Mouse (Mus musculus) forebrain, embryonic 14.5 days (tissue): ENCODE results near the gene Srek1ip1. TPM values are rescaled to one million over a fixed set of nuclear protein-coding genes. Genes with fewer than 3 reads are reported as not detected.
A peak's percentile ranks its signal among the peaks of the same experiment; 100 is the strongest.

Source experiments
- ATAC-seq: fragments of 200-750 bp; cut with Nextera tagmentation; 2 replicates; pipeline ENCODE4 v1.8.0; 2017; ENCODE audit warnings: mild to moderate bottlenecking, moderate library complexity
- DNase-seq: peaks from one replicate; pipeline ENCODE4 v3.0.0-alpha.2; 2015; ENCODE audit warnings: low spot score
- H3K27ac ChIP-seq: fragments of 300-500 bp; sonication (generic); 2 replicates; pipeline ENCODE4 v1.5.1; 2014; ENCODE audit warnings: low read depth, mild to moderate bottlenecking, control low read depth, low read length, moderate library complexity
- H3K27me3 ChIP-seq: fragments of 300-500 bp; sonication (generic); replicated peaks from 2 replicates; pipeline ENCODE4 v1.6.1; 2014; ENCODE audit warnings: low read length, control low read depth, mixed read lengths; ENCODE audit not compliant: control insufficient read depth, insufficient read depth
- H3K36me3 ChIP-seq: fragments of 300-500 bp; sonication (generic); 2 replicates; pipeline ENCODE4 v1.6.1; 2014; ENCODE audit warnings: low read length, control low read depth; ENCODE audit not compliant: control insufficient read depth, insufficient read depth
- H3K4me1 ChIP-seq: fragments of 300-500 bp; sonication (generic); 2 replicates; pipeline ENCODE4 v1.6.1; 2014; ENCODE audit warnings: antibody characterized with exemption, low read length, control low read depth; ENCODE audit not compliant: control insufficient read depth, insufficient read depth
- H3K4me2 ChIP-seq: fragments of 300-500 bp; sonication (generic); 2 replicates; pipeline ENCODE4 v1.6.1; 2014; ENCODE audit warnings: mild to moderate bottlenecking, control low read depth, low read length
- H3K4me3 ChIP-seq: fragments of 300-500 bp; sonication (generic); 2 replicates; pipeline ENCODE4 v1.5.1; 2014; ENCODE audit warnings: low read depth, low read length, control low read depth
- H3K9ac ChIP-seq: fragments of 300-500 bp; sonication (generic); 2 replicates; pipeline ENCODE4 v1.6.1; 2014; ENCODE audit warnings: mild to moderate bottlenecking, low read length, control low read depth, moderate library complexity
- H3K9me3 ChIP-seq: fragments of 300-500 bp; sonication (generic); replicated peaks from 2 replicates; pipeline ENCODE4 v1.6.1; 2016; ENCODE audit warnings: low read length, control low read depth, mixed read lengths; ENCODE audit not compliant: control insufficient read depth
- WGBS: fragments of 180-500 bp; shearing (Covaris S2); extraction: QIAGEN DNeasy Blood & Tissue Kit; methylation state at CpG from one replicate; pipeline ENCODE4 v1.1.7; 2014; 5-methylcytosine and 5-hydroxymethylcytosine counted together
- polyA plus RNA-seq: library from polyadenylated mRNA; unstranded; fragments of >200 nt; fragmentation: Nextera tagmentation; extraction: Ambion mirVana; gene quantifications from 2 replicates; pipeline ENCODE4 v1.2.1, GENCODE M21; 2014

Gene Srek1ip1
- polyA plus RNA-seq, 1 experiment from 2014 or later = 20.4 TPM

DNA sequence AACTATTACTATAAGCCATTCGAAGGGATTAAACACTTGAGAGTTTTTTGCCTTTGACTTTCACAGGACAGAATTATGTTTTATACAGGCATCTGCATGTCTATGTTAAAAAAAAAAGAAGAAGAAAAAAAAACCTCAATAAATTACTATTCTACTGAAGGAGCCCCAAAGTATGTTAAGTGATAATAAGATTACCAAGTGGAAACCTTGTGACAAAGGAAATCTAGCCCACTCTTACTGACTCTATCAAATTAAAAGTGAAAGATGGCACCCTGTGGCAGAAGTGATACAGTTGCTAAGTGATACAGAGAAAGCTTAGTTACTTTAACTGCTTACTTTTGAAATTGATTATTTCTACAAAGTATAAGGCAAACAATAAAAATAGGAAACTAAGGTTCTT is 29.6 kb downstream of the Srek1ip1 start:
- Histone ChIP-seq H3K27me3 (no peaks in the 10 kb centered on the region), H3K36me3 (0 out of 2 replicates have a peak, but pooled peaks cover 3% of the 10 kb centered on the region), H3K27ac (no peak overlapping the region), H3K9ac (no peak overlapping the region), H3K4me2 (no peak overlapping the region), H3K4me3 (no peak overlapping the region), H3K9me3 (no peaks in the 10 kb centered on the region), H3K4me1 (peaks cover 11% of the 10 kb centered on the region)
- DNase-seq (no peak), ATAC-seq (no peak)
- WGBS = 94% methylated on average over 1 of the region's 1 CpGs

DNA sequence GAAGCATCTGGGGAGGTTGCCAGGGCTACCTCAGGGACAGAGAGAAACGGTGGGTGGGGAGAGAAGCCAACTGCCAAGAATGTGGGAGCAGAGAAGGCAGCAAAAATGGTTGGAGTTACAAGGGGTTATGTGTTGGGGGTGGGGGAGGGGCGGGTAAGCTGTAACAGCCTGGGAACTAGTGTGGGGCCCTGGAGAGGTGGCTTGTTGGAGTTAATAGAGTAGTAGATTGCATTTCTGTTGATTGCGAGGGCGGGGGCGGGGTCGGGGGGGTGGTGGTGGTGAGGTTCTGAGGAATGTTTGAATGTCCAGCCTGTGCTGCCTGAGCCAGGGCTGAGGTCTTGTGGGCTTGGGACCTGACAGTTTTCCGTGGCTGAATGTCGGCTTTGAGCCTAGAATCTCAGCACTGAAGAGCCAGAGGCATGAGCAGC is 30.1 kb downstream of the Srek1ip1 start:
- Histone ChIP-seq H3K4me3 (no peak overlapping the region), H3K9ac (no peak overlapping the region), H3K27ac (no peak overlapping the region), H3K36me3 (peaks cover 7% of the 10 kb centered on the region; the same call in 1 of the 2 replicates), H3K27me3 (no peaks in the 10 kb centered on the region), H3K4me2 (no peak overlapping the region), H3K4me1 (peaks cover 11% of the 10 kb centered on the region), H3K9me3 (no peaks in the 10 kb centered on the region)
- peak; percentile 22; the same call in 1 of the 2 replicates for ATAC-seq
- 37% methylated on average over 8 of the region's 8 CpGs for WGBS
- DNase-seq = peak; percentile 28

GRCm38 (mm10) chr13:104825470-104825869 is 33.2 kb downstream of the Srek1ip1 start:
- 84% methylated on average over 2 of the region's 2 CpGs for WGBS
- Histone ChIP-seq H3K27ac (no peak overlapping the region), H3K9ac (no peak overlapping the region), H3K27me3 (no peaks in the 10 kb centered on the region), H3K4me1 (no peaks in the 10 kb centered on the region), H3K36me3 (peaks cover 26% of the 10 kb centered on the region), H3K4me2 (no peak overlapping the region), H3K4me3 (no peak overlapping the region), H3K9me3 (no peaks in the 10 kb centered on the region; the same call in 1 of the 2 replicates)
- DNase-seq = no peak
- no peak for ATAC-seq

DNA sequence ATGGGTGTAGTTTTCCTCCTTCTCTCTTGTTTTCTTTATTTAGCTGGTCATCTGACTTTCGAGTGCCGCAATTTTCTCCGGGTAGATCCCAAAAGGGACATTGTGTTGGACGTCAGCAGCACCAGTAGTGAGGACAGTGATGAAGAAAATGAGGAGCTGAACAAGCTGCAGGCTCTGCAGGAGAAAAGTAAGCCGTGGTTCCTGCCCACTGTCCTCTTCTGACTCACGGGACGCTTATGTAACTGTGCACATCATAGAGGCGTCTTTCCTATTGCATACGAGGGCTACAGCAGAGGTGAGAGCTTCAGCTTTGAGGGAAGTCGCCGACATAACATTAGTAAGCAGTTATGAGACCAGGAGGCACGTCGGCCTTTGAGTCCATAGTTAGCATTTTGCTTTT is 40.5 kb downstream of the Srek1ip1 start:
- no peak overlapping the region for H3K27ac ChIP-seq
- ATAC-seq (no peak), DNase-seq (no peak)
- H3K4me3 ChIP-seq = no peak overlapping the region
- no peaks in the 10 kb centered on the region for H3K4me1 ChIP-seq
- no peaks in the 10 kb centered on the region; the same call in 1 of the 2 replicates for H3K9me3 ChIP-seq
- peaks cover 54% of the 10 kb centered on the region for H3K36me3 ChIP-seq
- H3K4me2 ChIP-seq = no peak overlapping the region
- 96% methylated on average over 13 of the region's 13 CpGs for WGBS
- no peak overlapping the region for H3K9ac ChIP-seq
- no peaks in the 10 kb centered on the region for H3K27me3 ChIP-seq

DNA sequence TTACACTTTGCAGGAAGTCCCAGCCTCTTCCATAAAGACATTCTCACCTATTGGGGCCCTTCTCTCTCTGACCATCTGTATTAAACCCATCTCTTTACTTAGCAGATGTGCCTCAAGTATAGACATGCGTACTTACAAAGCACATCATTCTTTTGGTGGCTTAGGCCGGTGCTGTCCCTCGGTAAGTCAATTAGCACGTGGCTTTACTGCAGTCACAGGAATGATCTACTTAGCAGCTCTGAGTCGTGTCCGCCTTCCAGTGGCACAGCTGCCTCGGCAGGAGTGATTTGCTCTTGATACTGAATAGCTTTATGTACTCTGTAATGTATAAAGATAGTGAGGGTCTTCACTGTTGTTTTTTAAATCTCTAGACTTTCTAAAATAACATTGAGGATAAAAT is 45.3 kb downstream of the Srek1ip1 start:
- H3K9ac ChIP-seq = no peak overlapping the region
- no peaks in the 10 kb centered on the region for H3K9me3 ChIP-seq
- DNase-seq (no peak), ATAC-seq (no peak)
- H3K4me2 ChIP-seq = no peak overlapping the region
- no peak overlapping the region for H3K27ac ChIP-seq
- peaks cover 36% of the 10 kb centered on the region for H3K36me3 ChIP-seq
- no peaks in the 10 kb centered on the region for H3K27me3 ChIP-seq
- no peaks in the 10 kb centered on the region for H3K4me1 ChIP-seq
- 79% methylated on average over 7 of the region's 7 CpGs for WGBS
- no peak overlapping the region for H3K4me3 ChIP-seq

DNA sequence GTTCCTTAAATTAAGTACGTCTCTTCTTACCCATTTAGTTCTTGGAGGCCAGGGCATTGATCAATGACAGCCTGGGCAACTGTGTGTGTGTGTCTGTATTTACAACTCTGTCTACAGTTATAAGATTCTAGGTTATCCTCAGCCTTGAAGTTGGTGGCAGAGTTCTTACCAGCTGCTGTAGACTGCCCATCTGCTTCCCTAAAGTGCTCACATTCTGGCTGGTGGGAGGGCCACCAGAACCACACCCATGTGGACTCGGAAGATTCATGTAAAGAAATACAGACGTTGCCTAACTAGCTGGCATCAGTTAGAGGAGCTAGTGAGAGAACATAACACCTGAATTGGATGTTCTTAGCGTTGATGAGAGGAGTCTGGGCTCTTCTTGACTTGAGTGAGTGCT is 49.7 kb downstream of the Srek1ip1 start:
- no peak for DNase-seq
- no peak overlapping the region for H3K4me2 ChIP-seq
- no peak overlapping the region for H3K4me3 ChIP-seq
- no peaks in the 10 kb centered on the region for H3K4me1 ChIP-seq
- H3K27ac ChIP-seq = no peak overlapping the region
- H3K9ac ChIP-seq = no peak overlapping the region
- no peaks in the 10 kb centered on the region for H3K9me3 ChIP-seq
- 81% methylated on average over 4 of the region's 4 CpGs for WGBS
- no peak for ATAC-seq
- peaks cover 12% of the 10 kb centered on the region for H3K36me3 ChIP-seq
- no peaks in the 10 kb centered on the region for H3K27me3 ChIP-seq

DNA sequence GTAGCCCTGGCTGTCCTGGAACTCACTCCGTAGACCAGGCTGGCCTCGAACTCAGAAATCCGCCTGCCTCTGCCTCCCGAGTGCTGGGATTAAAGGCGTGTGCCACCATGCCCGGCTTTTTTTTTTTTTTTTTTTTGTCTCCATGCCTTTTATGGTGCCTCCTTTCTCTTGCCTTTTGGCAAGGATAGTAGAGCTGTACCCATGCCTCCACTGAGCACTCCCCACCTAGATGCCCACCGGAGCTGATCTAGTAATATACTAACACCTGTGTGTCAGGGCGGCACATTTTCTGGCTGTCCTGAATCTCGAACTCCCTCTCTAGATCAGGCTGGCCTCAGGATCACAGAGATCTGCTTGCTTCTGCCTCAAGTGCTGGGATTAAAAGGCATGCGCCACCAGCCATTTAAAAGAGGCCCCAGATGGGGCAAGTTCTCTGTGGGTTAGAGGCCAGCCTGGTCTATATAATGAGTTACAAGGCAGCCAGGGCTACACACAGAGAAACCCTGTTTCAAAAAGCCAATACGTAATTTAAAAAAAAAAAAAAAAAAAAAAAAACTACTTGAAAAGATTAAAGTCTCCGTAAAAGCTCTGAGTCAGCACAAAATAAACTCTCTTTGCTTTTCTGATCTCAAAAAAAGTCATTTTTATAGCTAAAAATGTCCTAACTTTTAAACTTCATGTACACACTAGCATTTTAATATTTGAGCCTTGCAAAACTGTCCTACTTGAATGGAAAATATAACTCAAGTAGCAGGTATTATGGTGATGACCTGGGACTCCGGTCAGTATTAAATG is 51.2 kb downstream of the Srek1ip1 start:
- Histone ChIP-seq H3K27me3 (no peaks in the 10 kb centered on the region), H3K36me3 (peaks cover 5% of the 10 kb centered on the region; the same call in 1 of the 2 replicates), H3K4me3 (no peak overlapping the region), H3K27ac (no peak overlapping the region), H3K4me1 (no peaks in the 10 kb centered on the region), H3K9ac (no peak overlapping the region), H3K4me2 (no peak overlapping the region), H3K9me3 (no peaks in the 10 kb centered on the region)
- no peak for DNase-seq
- ATAC-seq = no peak
- WGBS = 83% methylated on average over 9 of the region's 13 CpGs

DNA sequence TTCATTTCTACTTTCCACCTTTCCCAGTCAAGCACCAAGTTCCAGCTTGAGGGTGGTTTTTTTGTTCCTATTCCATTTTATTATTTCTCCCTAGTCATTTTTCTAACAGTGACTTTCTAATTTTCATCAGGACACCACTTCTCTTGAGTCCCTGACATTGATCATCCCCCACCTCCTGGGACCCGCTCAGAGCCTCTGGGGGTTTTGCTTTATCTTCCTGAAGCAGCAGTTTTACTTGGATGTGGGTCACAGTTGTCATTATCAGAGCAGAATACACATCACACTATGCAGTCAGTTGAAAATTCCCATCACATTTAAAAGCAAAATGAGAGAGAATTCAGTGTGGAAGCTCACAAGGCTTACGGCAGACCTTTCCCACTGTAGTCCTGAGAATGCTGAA is 61.4 kb downstream of the Srek1ip1 start:
- Histone ChIP-seq H3K9me3 (no peaks in the 10 kb centered on the region), H3K4me1 (no peaks in the 10 kb centered on the region), H3K9ac (no peak overlapping the region), H3K36me3 (no peaks in the 10 kb centered on the region), H3K27ac (no peak overlapping the region), H3K4me2 (no peak overlapping the region), H3K4me3 (no peak overlapping the region), H3K27me3 (no peaks in the 10 kb centered on the region)
- WGBS = 87% methylated on average over 2 of the region's 2 CpGs
- DNase-seq (no peak), ATAC-seq (no peak)
